Mouse (Mus musculus): Measurements from ENCODE around the gene Gfi1b.

The Gfi1b gene

GRCm38 (mm10) chr2:28622521-28623124 lies 841 bp upstream of the Gfi1b start:
- no peak for DNase-seq (ENCODE audit: low read depth)

GRCm38 (mm10) chr2:28621111-28621510 lies 671 bp downstream of the Gfi1b start:
- no peak for DNase-seq (ENCODE audit: low read depth)

DNA sequence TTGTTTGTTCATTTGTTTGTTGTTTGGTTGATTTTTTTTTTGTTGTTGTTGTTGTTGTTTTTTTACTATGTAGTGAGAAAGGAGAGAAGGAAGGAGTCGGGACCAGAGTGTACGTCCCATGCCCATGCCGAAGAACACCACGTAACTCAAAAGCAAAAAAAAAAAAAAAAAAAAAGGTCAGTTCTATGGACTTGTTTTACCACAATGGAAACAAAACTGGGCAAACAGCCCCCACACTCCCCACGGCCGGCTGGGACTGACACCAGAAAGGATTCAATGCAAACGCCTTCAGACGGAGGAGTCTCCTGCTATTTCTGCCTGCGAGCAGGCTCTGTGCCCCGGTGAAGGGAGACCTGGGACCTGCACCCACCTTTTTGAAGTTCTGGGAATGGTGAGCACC lies 1.3 kb downstream of the Gfi1b start:
- DNase-seq (ENCODE audit: low read depth): no peak

DNA sequence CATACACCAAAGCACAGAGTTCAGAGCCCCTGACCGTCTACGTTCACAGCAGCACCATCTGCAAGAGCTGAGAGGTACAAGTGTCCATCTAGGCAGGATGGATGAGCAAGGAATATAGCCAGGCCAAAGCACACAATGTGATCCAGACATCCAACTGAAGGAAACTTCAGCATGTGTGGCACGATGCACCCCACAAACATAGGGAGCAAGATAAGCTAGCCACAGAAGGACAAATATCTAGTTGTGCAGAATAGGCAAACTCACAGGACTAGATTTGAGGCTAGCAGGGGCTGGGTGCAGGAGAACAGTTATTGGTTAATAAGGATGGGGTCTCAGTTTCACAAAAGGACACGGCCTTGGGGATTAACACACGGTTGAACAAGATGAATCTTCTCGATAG lies 2.4 kb downstream of the Gfi1b start:
- DNase-seq (ENCODE audit: low read depth): no peak

DNA sequence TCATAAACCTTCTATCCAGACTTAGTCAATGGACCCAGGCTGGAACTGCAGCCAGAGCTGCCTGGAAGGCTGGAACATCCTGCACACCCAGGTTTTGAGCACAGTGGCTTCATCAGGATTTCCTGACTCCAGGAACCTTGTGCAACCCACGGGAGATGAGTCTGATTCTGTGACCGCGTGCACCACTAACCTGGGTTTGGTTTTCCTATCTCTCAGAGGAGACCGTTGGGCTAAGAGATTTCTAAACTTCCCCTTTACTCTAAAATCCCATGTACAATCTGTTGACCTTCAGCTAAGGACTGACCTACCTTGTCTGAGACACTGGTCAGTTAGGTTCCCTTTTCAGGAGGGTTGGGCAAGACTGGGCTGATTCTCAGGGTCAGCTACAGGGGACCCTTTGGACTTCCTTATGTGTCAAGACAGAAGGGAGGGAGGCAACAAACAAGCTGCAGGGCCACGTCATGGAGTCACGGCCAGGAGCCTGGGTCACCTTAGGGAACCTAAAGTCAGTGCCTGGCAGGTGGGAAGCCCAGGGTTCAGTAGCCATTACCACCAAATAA lies 2.9 kb downstream of the Gfi1b start:
- DNase-seq (ENCODE audit: low read depth): no peak

DNA sequence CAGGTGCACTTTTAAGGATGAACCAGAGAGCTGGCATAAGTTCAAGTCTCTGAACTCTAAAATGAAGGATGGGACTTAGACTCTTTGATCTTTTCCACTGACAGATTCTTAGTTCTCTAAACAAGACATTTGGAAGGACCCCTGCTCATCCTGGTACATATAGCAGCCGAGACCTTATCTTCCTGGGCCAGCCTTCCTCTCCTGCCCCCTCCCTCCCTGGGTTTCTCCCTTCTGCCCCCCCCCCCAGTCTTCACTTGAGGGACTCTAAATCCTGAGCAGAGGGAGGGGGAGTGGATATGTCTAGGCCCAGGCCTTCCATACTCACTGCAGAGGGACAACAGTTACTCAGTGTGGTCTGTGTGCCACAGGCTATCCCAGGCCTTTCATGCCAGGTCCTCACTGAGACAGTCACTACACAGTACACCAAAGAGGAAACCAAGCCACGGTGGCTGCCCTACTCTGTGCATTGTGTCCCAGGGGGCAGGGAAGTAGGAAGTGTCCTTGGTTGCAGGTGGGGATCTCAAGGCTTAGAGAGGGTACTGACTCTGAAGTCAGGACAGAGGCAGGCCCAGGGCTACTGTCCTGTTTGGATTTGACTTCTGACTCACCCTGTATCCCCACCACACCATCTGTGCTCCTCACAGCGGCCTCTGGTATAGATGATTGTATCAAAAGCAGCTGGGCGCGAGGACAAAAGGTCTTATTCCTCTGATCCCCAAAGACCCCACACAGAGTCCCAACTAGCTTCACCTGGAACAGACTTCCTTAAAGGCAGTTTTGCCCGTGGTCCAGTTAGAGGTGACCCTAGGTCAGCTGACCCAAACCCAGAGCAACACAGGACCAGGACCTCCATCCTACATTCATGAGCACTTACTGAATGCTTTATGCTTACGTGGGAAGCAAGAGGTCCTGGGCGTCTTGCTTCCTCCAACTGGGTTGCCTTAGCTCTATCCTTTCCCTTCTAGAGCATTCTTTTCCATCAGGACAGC lies 4.0 kb downstream of the Gfi1b start:
- no peak for DNase-seq (ENCODE audit: low read depth)

DNA sequence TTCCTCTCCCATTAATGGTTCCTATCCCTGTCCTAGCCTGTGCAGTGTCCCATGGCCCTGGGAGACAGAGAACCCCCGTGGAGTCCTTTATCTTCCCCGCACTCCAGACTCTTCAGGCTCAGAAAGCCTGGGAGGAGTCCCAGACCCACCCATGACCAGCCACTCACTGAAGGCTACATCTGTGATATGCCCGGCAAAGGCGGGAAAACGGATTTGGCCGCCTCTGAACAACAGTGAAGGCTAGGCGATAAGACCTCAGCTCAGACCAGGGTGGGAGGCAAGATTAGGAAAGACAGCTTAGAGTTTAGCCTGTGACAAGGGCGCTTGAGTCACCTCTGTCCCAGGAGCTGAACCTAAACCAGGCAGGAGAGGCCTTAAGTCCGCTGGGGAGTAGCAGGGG lies 4.9 kb downstream of the Gfi1b start:
- peak; percentile 88 for DNase-seq (ENCODE audit: low read depth)

GRCm38 (mm10) chr2:28616358-28616757 lies 5.4 kb downstream of the Gfi1b start:
- no peak for DNase-seq (ENCODE audit: low read depth)

DNA sequence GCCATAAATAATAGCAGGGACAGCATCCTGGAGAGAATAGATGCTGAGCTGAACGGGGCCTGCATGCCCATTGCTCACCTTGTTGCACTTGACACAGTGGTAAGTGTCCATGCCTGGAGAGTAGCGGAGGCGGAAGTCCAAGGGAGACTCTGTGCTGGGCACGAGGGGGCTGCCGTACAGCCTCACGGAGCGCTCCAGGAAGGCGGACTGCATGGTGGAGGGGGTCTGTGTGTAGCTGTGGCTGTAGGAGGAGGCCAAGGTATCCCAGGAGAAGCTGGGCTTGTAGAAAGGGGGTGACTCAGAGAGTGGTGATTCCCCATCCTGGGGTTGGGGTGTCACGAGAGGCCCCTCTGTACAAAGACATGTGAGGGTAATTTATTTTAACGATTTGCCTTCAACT lies 8.2 kb downstream of the Gfi1b start:
- no peak for DNase-seq (ENCODE audit: low read depth)

- DNase-seq (ENCODE audit: low read depth): no peak
Measured at GRCm38 (mm10) chr2:28612436-28613063, 9.2 kb downstream of the Gfi1b start.

DNA sequence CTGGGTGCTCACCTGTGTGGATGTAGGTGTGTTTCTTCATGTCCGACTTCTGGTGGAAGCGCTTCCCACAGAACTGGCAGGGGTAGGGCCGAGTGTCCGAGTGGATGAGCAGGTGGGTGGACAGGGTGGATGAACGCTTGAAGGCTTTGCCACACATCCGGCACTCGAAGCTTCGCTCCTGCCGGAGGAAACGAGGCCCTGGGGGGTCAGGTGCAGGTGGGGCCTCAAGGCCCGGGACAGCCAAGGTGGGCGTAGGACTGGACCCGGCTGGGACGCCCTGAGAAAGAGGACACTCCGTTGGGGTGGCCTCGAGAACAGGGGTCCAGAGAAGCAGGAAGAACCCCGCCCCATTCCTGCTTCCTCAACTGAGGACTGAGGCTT lies 10.4 kb downstream of the Gfi1b start:
- no peak for DNase-seq (ENCODE audit: low read depth)

GRCm38 (mm10) chr2:28610716-28611406 lies 10.9 kb downstream of the Gfi1b start:
- no peak for DNase-seq (ENCODE audit: low read depth)

DNA sequence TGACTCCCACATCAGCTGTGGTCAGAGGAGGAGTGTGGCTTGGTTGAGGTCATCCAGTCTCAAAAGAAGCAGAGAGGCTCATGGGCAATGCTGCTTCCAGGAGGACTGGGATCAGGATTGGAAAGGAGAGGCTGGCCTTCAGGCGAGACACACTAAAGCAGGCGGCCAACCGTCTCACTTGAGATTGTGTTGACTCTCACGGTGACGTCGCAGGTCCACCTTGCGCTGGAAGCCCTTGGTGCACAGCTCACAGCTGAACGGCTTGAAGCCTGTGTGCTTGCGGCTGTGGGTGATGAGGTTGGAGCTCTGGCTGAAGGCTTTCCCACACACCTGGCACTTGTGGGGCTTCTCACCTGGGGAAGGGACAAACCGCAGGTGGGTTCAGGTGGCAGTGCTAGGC lies 11.9 kb downstream of the Gfi1b start:
- DNase-seq (ENCODE audit: low read depth): no peak

DNA sequence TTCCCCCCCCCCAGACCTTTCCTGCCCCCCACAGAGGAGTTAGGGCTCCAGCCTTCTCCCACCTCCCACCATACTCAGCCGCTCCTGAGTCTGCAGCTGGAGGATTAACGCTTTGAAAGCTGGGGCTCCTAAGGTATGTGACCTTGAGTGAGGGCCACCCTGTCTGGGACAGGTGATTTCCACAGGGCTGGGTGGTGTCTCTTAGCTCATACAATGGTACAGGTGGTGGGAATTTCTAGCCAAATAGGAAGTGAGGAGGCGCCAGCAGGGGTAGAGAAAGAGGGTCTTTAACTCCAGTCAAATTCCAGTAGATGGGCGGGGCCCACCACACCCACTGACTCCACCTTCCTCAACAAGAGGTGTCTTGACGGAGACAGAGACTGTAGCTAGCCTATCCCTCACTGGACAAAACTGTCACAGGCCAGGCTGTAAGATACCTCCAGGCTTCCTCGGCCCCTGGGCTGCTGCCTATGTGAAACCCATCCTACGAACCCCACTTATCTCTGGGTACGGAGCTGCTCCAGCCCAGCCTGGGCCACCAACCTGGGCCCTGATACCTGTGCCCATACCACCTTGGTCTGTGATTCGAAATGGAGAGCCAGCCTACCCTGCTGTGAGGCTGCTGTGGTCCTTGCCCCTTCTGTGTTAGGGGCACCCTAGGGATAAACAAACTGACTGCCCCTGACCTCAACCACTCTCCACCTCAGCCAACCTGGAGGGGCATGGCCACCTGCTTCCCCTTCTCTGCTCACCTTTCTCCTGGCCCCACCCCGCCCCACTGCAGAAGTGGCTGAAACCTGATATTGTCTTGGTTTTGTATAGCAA lies 14.2 kb downstream of the Gfi1b start:
- DNase-seq (ENCODE audit: low read depth): no peak

GRCm38 (mm10) chr2:28606601-28607340 lies 15.0 kb downstream of the Gfi1b start:
- DNase-seq (ENCODE audit: low read depth): no peak

DNA sequence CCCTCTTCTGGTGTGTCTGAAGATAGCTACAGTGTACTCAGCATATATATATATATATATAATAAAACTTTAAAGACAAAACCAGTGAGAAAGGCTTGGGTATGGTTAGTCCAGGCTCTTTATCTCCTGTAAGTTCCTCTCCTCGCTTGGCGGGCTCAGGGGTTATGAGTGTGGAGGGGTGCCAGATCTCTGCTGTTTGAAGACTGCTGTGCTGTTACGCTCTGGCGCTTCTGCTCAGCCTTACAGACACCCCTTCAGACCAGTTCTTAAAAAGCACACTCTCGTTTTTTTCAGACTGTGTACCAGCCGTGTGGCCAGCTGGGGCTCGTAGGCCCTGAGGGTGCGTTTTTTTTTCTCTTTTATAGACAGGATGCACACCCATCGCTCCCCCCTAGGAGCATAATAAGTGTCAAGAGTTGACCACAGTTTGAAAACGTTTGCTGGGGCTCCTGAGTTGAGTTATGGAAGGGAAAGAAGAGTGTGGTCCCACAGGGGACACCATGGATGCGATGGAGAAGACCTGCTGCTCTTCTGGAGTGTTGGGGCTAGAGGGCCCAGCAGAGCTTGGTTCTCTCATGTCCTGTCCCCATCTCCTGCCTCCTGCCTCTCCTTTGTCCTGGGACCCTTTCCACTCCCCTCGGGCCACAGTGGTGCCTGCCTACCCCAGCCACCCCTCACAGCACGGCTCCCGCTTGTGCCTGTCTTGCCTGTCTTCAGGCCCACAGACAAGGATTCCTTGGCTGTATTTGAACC lies 15.8 kb downstream of the Gfi1b start:
- DNase-seq (ENCODE audit: low read depth): no peak

GRCm38 (mm10) chr2:28603542-28603941 lies 18.2 kb downstream of the Gfi1b start:
- DNase-seq (ENCODE audit: low read depth): no peak

- DNase-seq (ENCODE audit: low read depth): peak; percentile 94
Measured at GRCm38 (mm10) chr2:28601720-28602590, 19.8 kb downstream of the Gfi1b start.

DNA sequence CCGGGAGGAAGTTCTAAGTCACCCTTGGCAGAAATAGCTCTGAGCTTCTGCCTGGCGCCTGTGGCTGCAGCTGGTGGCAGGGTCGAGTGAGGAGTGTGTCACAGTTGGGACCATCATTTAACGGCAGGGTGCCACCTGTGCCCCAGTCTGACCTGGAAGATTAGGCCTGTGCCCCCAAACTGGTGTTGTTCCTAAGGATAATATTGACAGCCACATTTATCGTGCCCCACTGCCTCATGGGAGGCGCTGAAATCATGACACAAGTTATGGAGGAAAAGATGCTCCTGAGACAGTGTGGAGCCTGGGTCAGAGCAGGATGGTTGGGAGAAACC lies 22.2 kb downstream of the Gfi1b start:
- DNase-seq (ENCODE audit: low read depth): no peak

Data from c-Kit-positive CD71-positive TER-119-negative erythroid progenitor cells, embryonic 14.5 days (primary cell).